Mouse (Mus musculus) splenic B cell, adult 2 months (primary cell): Measurements from ENCODE around the gene Srr.

Source experiments
- DNase-seq: peaks from one replicate; pipeline ENCODE4 v3.0.0-alpha.2; 2011; ENCODE audit warnings: low read depth, low spot score
- H3K27me3 ChIP-seq: 2 replicates; pipeline ENCODE4 v1.6.1; 2012; ENCODE audit warnings: mild to moderate bottlenecking, low read length, moderate library complexity, mixed read lengths; ENCODE audit not compliant: control insufficient read depth, poor library complexity, insufficient read depth, severe bottlenecking
- H3K36me3 ChIP-seq: 2 replicates; pipeline ENCODE4 v1.6.1; 2012; ENCODE audit warnings: mild to moderate bottlenecking, low read length, moderate library complexity, mixed read lengths; ENCODE audit not compliant: control insufficient read depth, poor library complexity, insufficient read depth, severe bottlenecking

Gene Srr

GRCm38 (mm10) chr11:74895980-74896900 is 29.5 kb downstream of the Srr start:
- peaks cover 6% of the 10 kb centered on the region for H3K36me3 ChIP-seq
- DNase-seq: peak; percentile 54
- H3K27me3 ChIP-seq: no peaks in the 10 kb centered on the region

- no peak for DNase-seq
- no peaks in the 10 kb centered on the region for H3K27me3 ChIP-seq
- H3K36me3 ChIP-seq: no peaks in the 10 kb centered on the region
These were observed 31.1 kb downstream of the Srr start for GRCm38 (mm10) chr11:74894619-74895018.

- H3K36me3 ChIP-seq: no peaks in the 10 kb centered on the region
- DNase-seq: no peak
- no peaks in the 10 kb centered on the region for H3K27me3 ChIP-seq
These were observed 42.6 kb downstream of the Srr start for GRCm38 (mm10) chr11:74883098-74883497.

GRCm38 (mm10) chr11:74881979-74882378 is 43.8 kb downstream of the Srr start:
- no peaks in the 10 kb centered on the region for H3K36me3 ChIP-seq

GRCm38 (mm10) chr11:74880999-74881398 is 44.7 kb downstream of the Srr start:
- DNase-seq: no peak
- H3K36me3 ChIP-seq: no peaks in the 10 kb centered on the region
- no peaks in the 10 kb centered on the region for H3K27me3 ChIP-seq

More at GRCm38 (mm10) chr11:74881979-74882378, 43.8 kb downstream of the Srr start:
- no peaks in the 10 kb centered on the region for H3K27me3 ChIP-seq
- no peak for DNase-seq

GRCm38 (mm10) chr11:74876801-74877200 is 48.9 kb downstream of the Srr start:
- Histone ChIP-seq H3K27me3 (no peaks in the 10 kb centered on the region), H3K36me3 (no peaks in the 10 kb centered on the region)
- DNase-seq: no peak

GRCm38 (mm10) chr11:74874630-74875029 is 51.1 kb downstream of the Srr start:
- DNase-seq: no peak
- no peaks in the 10 kb centered on the region for H3K27me3 ChIP-seq
- no peaks in the 10 kb centered on the region for H3K36me3 ChIP-seq

- no peak for DNase-seq
- Histone ChIP-seq H3K36me3 (no peaks in the 10 kb centered on the region), H3K27me3 (no peaks in the 10 kb centered on the region)
These were observed 54.6 kb downstream of the Srr start for GRCm38 (mm10) chr11:74870991-74871622.

GRCm38 (mm10) chr11:74870544-74870943 is 55.2 kb downstream of the Srr start:
- no peaks in the 10 kb centered on the region for H3K27me3 ChIP-seq
- no peaks in the 10 kb centered on the region for H3K36me3 ChIP-seq
- no peak for DNase-seq

GRCm38 (mm10) chr11:74869603-74870002 is 56.1 kb downstream of the Srr start:
- no peaks in the 10 kb centered on the region for H3K27me3 ChIP-seq
- no peak for DNase-seq
- no peaks in the 10 kb centered on the region for H3K36me3 ChIP-seq

GRCm38 (mm10) chr11:74868046-74868760 is 57.5 kb downstream of the Srr start:
- H3K36me3 ChIP-seq: no peaks in the 10 kb centered on the region
- no peak for DNase-seq
- no peaks in the 10 kb centered on the region for H3K27me3 ChIP-seq

GRCm38 (mm10) chr11:74867181-74867580 is 58.6 kb downstream of the Srr start:
- Histone ChIP-seq H3K36me3 (no peaks in the 10 kb centered on the region), H3K27me3 (no peaks in the 10 kb centered on the region)
- no peak for DNase-seq

GRCm38 (mm10) chr11:74866640-74867039 is 59.1 kb downstream of the Srr start:
- Histone ChIP-seq H3K27me3 (no peaks in the 10 kb centered on the region), H3K36me3 (no peaks in the 10 kb centered on the region)
- no peak for DNase-seq

GRCm38 (mm10) chr11:74865252-74865651 is 60.5 kb downstream of the Srr start:
- no peaks in the 10 kb centered on the region for H3K27me3 ChIP-seq
- DNase-seq: no peak
- H3K36me3 ChIP-seq: no peaks in the 10 kb centered on the region

GRCm38 (mm10) chr11:74864421-74864820 is 61.3 kb downstream of the Srr start:
- H3K36me3 ChIP-seq: no peaks in the 10 kb centered on the region
- DNase-seq: no peak
- H3K27me3 ChIP-seq: no peaks in the 10 kb centered on the region
